Mouse (Mus musculus): ENCODE results near the gene Tgif2. TPM values are rescaled to one million over a fixed set of nuclear protein-coding genes. Genes with fewer than 3 reads are reported as not detected.
"Not testable (repeated sequence)": the region's sequence is repeated elsewhere in the genome, so short reads cannot be mapped to it uniquely, and the experiment has no call there.

Tgif2 gene
- polyA plus RNA-seq, 1 experiment from 2014 or later = 78.1 TPM

- 86% methylated on average over 5 of the region's 5 CpGs for WGBS
- no peak overlapping the region for H3K4me3 ChIP-seq (ENCODE audit: low read length)
- H3K9me3 ChIP-seq (ENCODE audit: control insufficient read depth, low read length) = no peaks in the 10 kb centered on the region
- H3K36me3 ChIP-seq (ENCODE audit: control insufficient read depth, insufficient read depth, low read length) = peaks cover 74% of the 10 kb centered on the region
- no peak overlapping the region for H3K9ac ChIP-seq (ENCODE audit: low read depth, low read length)
- no peaks in the 10 kb centered on the region for H3K27me3 ChIP-seq (ENCODE audit: control insufficient read depth, insufficient read depth, low read length)
- no peak overlapping the region for H3K4me2 ChIP-seq (replicated peaks; ENCODE audit: low read depth, low read length)
- ATAC-seq (ENCODE audit: low FRiP score, low TSS enrichment) = no peak
- H3K4me1 ChIP-seq (ENCODE audit: control insufficient read depth, insufficient read depth, low read length) = peaks cover under 1% of the 10 kb centered on the region; the same call in 1 of the 2 replicates
- no peak overlapping the region for H3K27ac ChIP-seq (ENCODE audit: low read depth, low read length)
Observed at GRCm38 (mm10) chr2:156850505-156850904, 10.7 kb downstream of the Tgif2 start.

- not testable (repeated sequence) for H3K9me3 ChIP-seq (ENCODE audit: control insufficient read depth, low read length); H3K4me1 ChIP-seq (ENCODE audit: control insufficient read depth, insufficient read depth, low read length); H3K4me2 ChIP-seq (replicated peaks; ENCODE audit: low read depth, low read length); H3K27me3 ChIP-seq (ENCODE audit: control insufficient read depth, insufficient read depth, low read length); ATAC-seq (ENCODE audit: low FRiP score, low TSS enrichment); H3K27ac ChIP-seq (ENCODE audit: low read depth, low read length); H3K9ac ChIP-seq (ENCODE audit: low read depth, low read length); H3K4me3 ChIP-seq (ENCODE audit: low read length)
- peaks cover 66% of the 10 kb centered on the region for H3K36me3 ChIP-seq (ENCODE audit: control insufficient read depth, insufficient read depth, low read length)
- 88% methylated on average over 8 of the region's 13 CpGs for WGBS
Observed at GRCm38 (mm10) chr2:156853584-156853983, 13.8 kb downstream of the Tgif2 start.

- not testable (repeated sequence) for H3K9me3 ChIP-seq (ENCODE audit: control insufficient read depth, low read length); H3K9ac ChIP-seq (ENCODE audit: low read depth, low read length); ATAC-seq (ENCODE audit: low FRiP score, low TSS enrichment); H3K4me2 ChIP-seq (replicated peaks; ENCODE audit: low read depth, low read length); H3K27ac ChIP-seq (ENCODE audit: low read depth, low read length); H3K27me3 ChIP-seq (ENCODE audit: control insufficient read depth, insufficient read depth, low read length); H3K4me3 ChIP-seq (ENCODE audit: low read length); H3K4me1 ChIP-seq (ENCODE audit: control insufficient read depth, insufficient read depth, low read length)
- peaks cover 61% of the 10 kb centered on the region for H3K36me3 ChIP-seq (ENCODE audit: control insufficient read depth, insufficient read depth, low read length)
- WGBS = 59% methylated on average over 13 of the region's 13 CpGs
Observed at GRCm38 (mm10) chr2:156853999-156854771, 14.4 kb downstream of the Tgif2 start.

GRCm38 (mm10) chr2:156856311-156856710 is 16.5 kb downstream of the Tgif2 start:
- no peaks in the 10 kb centered on the region for H3K9me3 ChIP-seq (ENCODE audit: control insufficient read depth, low read length)
- no peak overlapping the region for H3K4me3 ChIP-seq (ENCODE audit: low read length)
- no peak for ATAC-seq (ENCODE audit: low FRiP score, low TSS enrichment)
- WGBS = 82% methylated on average over 1 of the region's 1 CpGs
- no peak overlapping the region for H3K27ac ChIP-seq (ENCODE audit: low read depth, low read length)
- peaks cover 45% of the 10 kb centered on the region for H3K36me3 ChIP-seq (ENCODE audit: control insufficient read depth, insufficient read depth, low read length)
- H3K9ac ChIP-seq (ENCODE audit: low read depth, low read length) = no peak overlapping the region
- H3K4me2 ChIP-seq (replicated peaks; ENCODE audit: low read depth, low read length) = no peak overlapping the region
- no peaks in the 10 kb centered on the region for H3K27me3 ChIP-seq (ENCODE audit: control insufficient read depth, insufficient read depth, low read length)
- H3K4me1 ChIP-seq (ENCODE audit: control insufficient read depth, insufficient read depth, low read length) = no peaks in the 10 kb centered on the region

GRCm38 (mm10) chr2:156857385-156857791 is 17.6 kb downstream of the Tgif2 start:
- H3K4me1 ChIP-seq (ENCODE audit: control insufficient read depth, insufficient read depth, low read length) = peaks cover 6% of the 10 kb centered on the region; the same call in 1 of the 2 replicates
- no peaks in the 10 kb centered on the region for H3K27me3 ChIP-seq (ENCODE audit: control insufficient read depth, insufficient read depth, low read length)
- WGBS = 81% methylated on average over 3 of the region's 3 CpGs
- no peak overlapping the region for H3K9ac ChIP-seq (ENCODE audit: low read depth, low read length)
- peaks cover 34% of the 10 kb centered on the region for H3K36me3 ChIP-seq (ENCODE audit: control insufficient read depth, insufficient read depth, low read length)
- ATAC-seq (ENCODE audit: low FRiP score, low TSS enrichment) = no peak
- no peak overlapping the region for H3K4me2 ChIP-seq (replicated peaks; ENCODE audit: low read depth, low read length)
- no peak overlapping the region for H3K27ac ChIP-seq (ENCODE audit: low read depth, low read length)
- no peak overlapping the region for H3K4me3 ChIP-seq (ENCODE audit: low read length)
- no peaks in the 10 kb centered on the region for H3K9me3 ChIP-seq (ENCODE audit: control insufficient read depth, low read length)

- peaks cover 32% of the 10 kb centered on the region for H3K36me3 ChIP-seq (ENCODE audit: control insufficient read depth, insufficient read depth, low read length)
- H3K4me2 ChIP-seq (replicated peaks; ENCODE audit: low read depth, low read length) = no peak within 1 kb of the TSS
- no peak for ATAC-seq (ENCODE audit: low FRiP score, low TSS enrichment)
- WGBS = 89% methylated on average over 2 of the region's 2 CpGs
- no peak within 1 kb of the TSS for H3K9ac ChIP-seq (ENCODE audit: low read depth, low read length)
- H3K4me1 ChIP-seq (ENCODE audit: control insufficient read depth, insufficient read depth, low read length) = peaks cover 6% of the 10 kb centered on the region; the same call in 1 of the 2 replicates
- no peak within 1 kb of the TSS for H3K27ac ChIP-seq (ENCODE audit: low read depth, low read length)
- no peak within 1 kb of the TSS for H3K4me3 ChIP-seq (ENCODE audit: low read length)
- H3K27me3 ChIP-seq (ENCODE audit: control insufficient read depth, insufficient read depth, low read length) = no peaks in the 10 kb centered on the region
- no peaks in the 10 kb centered on the region for H3K9me3 ChIP-seq (ENCODE audit: control insufficient read depth, low read length)
Observed at GRCm38 (mm10) chr2:156857835-156858234, 18.0 kb downstream of the Tgif2 start, which contains the start of gene 4930518I15Rik. TSS of gene 4930518I15Rik (minus strand) at chr2:156857946.

- no peak overlapping the region for H3K27ac ChIP-seq (ENCODE audit: low read depth, low read length)
- H3K27me3 ChIP-seq (ENCODE audit: control insufficient read depth, insufficient read depth, low read length) = no peaks in the 10 kb centered on the region
- H3K36me3 ChIP-seq (ENCODE audit: control insufficient read depth, insufficient read depth, low read length) = peaks cover 29% of the 10 kb centered on the region
- H3K9me3 ChIP-seq (ENCODE audit: control insufficient read depth, low read length) = no peaks in the 10 kb centered on the region
- no peak overlapping the region for H3K4me3 ChIP-seq (ENCODE audit: low read length)
- no peak for ATAC-seq (ENCODE audit: low FRiP score, low TSS enrichment)
- H3K4me2 ChIP-seq (replicated peaks; ENCODE audit: low read depth, low read length) = no peak overlapping the region
- no peak overlapping the region for H3K9ac ChIP-seq (ENCODE audit: low read depth, low read length)
- 79% methylated on average over 7 of the region's 7 CpGs for WGBS
- peaks cover 6% of the 10 kb centered on the region; the same call in 1 of the 2 replicates for H3K4me1 ChIP-seq (ENCODE audit: control insufficient read depth, insufficient read depth, low read length)
Observed at GRCm38 (mm10) chr2:156858671-156859070, 18.9 kb downstream of the Tgif2 start.

- Histone ChIP-seq H3K4me1 (ENCODE audit: control insufficient read depth, insufficient read depth, low read length) (peaks cover 15% of the 10 kb centered on the region), H3K9ac (ENCODE audit: low read depth, low read length) (peak overlapping the region; percentile 99), H3K36me3 (ENCODE audit: control insufficient read depth, insufficient read depth, low read length) (peaks cover 36% of the 10 kb centered on the region; the same call in 1 of the 2 replicates), H3K9me3 (ENCODE audit: control insufficient read depth, low read length) (no peaks in the 10 kb centered on the region), H3K27me3 (ENCODE audit: control insufficient read depth, insufficient read depth, low read length) (no peaks in the 10 kb centered on the region), H3K4me2 (replicated peaks; ENCODE audit: low read depth, low read length) (peak overlapping the region; percentile 84), H3K27ac (ENCODE audit: low read depth, low read length) (peak overlapping the region; percentile 89), H3K4me3 (ENCODE audit: low read length) (peak overlapping the region; percentile 98)
- WGBS = under 1% methylated on average over 19 of the region's 19 CpGs
- ATAC-seq (ENCODE audit: low FRiP score, low TSS enrichment) = peak; percentile 25; the same call in 1 of the 2 replicates
Observed at GRCm38 (mm10) chr2:156862041-156862717, 22.4 kb downstream of the Tgif2 start.
